Mouse (Mus musculus) adrenal gland, adult 18-20 months (tissue): ENCODE measurements around the gene Flt3. TPM values are rescaled to one million over a fixed set of nuclear protein-coding genes. Genes with fewer than 3 reads are reported as not detected.

Experiments used
- DNase-seq, 2 experiments: peaks; one replicate each; pipeline ENCODE4 v3.0.0; 2021 to 2022; ENCODE audit warnings: low spot score in 2 of 2
- total RNA-seq, 2 experiments: library from RNA; stranded (reverse); gene quantifications; 1 replicate in 1 of 2; 2 replicates in 1 of 2; pipeline ENCODE4 v1.2.3; 2021

Flt3 gene
- total RNA-seq, 2 experiments from 2014 or later: 0.43 to 0.58 TPM

- no peak for DNase-seq
Observed at GRCm38 (mm10) chr5:147355788-147356187, 44.5 kb downstream of the Flt3 start.

- DNase-seq: no peak
Observed at GRCm38 (mm10) chr5:147354985-147355384, 45.3 kb downstream of the Flt3 start.

- no peak for DNase-seq
Observed at GRCm38 (mm10) chr5:147354161-147354780, 46.0 kb downstream of the Flt3 start.

GRCm38 (mm10) chr5:147351931-147352330, 48.4 kb downstream of the Flt3 start:
- DNase-seq: no peak

GRCm38 (mm10) chr5:147345981-147346380, 54.3 kb downstream of the Flt3 start:
- DNase-seq: no peak

GRCm38 (mm10) chr5:147343904-147344303, 56.4 kb downstream of the Flt3 start:
- no peak for DNase-seq

GRCm38 (mm10) chr5:147342901-147343300, 57.4 kb downstream of the Flt3 start:
- no peak for DNase-seq

GRCm38 (mm10) chr5:147340741-147341414, 59.4 kb downstream of the Flt3 start:
- no peak for DNase-seq

GRCm38 (mm10) chr5:147339560-147339959, 60.7 kb downstream of the Flt3 start:
- DNase-seq: no peak

GRCm38 (mm10) chr5:147338967-147339366, 61.3 kb downstream of the Flt3 start:
- DNase-seq: no peak

- DNase-seq: no peak
Observed at GRCm38 (mm10) chr5:147332711-147333110, 67.6 kb downstream of the Flt3 start.

GRCm38 (mm10) chr5:147331547-147331946, 68.7 kb downstream of the Flt3 start:
- peak; percentile 12 to 50 for DNase-seq

GRCm38 (mm10) chr5:147329946-147330345, 70.3 kb downstream of the Flt3 start:
- DNase-seq: no peak

GRCm38 (mm10) chr5:147327636-147328035, 72.7 kb downstream of the Flt3 start:
- DNase-seq: no peak

- no peak for DNase-seq
Observed at GRCm38 (mm10) chr5:147325931-147326330, 74.4 kb downstream of the Flt3 start.

GRCm38 (mm10) chr5:147323237-147323917, 76.9 kb downstream of the Flt3 start:
- DNase-seq: peak; percentile 65 to 74

GRCm38 (mm10) chr5:147322183-147322582, 78.1 kb downstream of the Flt3 start, which contains the start of gene Urad:
Urad (minus strand) TSS chr5:147322440.
- no peak for DNase-seq

- DNase-seq: no peak
Observed at GRCm38 (mm10) chr5:147319653-147320052, 80.6 kb downstream of the Flt3 start.

- no peak for DNase-seq
Observed at GRCm38 (mm10) chr5:147317991-147318390, 82.3 kb downstream of the Flt3 start.

- DNase-seq: no peak
Observed at GRCm38 (mm10) chr5:147317321-147317720, 83.0 kb downstream of the Flt3 start.

- no peak for DNase-seq
Observed at GRCm38 (mm10) chr5:147315432-147316075, 84.7 kb downstream of the Flt3 start.
